ENCODE assay signal across 11 mouse cellular contexts in genomic region chr6:70713118-70713517, GRCm38 (mm10).
DNase-seq lines count a peak whose midpoint lies in the region; ATAC-seq and TF ChIP-seq lines count a peak whose summit lies in the region.
"Had no signal": no experiment of that assay in that cellular context is flagged by ENCODE, and none has a peak within 500 bp of the region (broad histone marks: within the 10 kb centered on the region; RNA-seq: fewer than 3 reads in every experiment).

No protein-coding gene starts in this region.

- TF ChIP-seq EP300 in liver, postnatal 0 days (IDR thresholded peaks at IDR 0.05; ENCODE audit: low read depth), result no peak

- H3K9ac ChIP-seq in embryonic facial prominence, embryonic 11.5 days (replicated peaks; ENCODE audit: low read length), result no peak overlapping the region
- no peak overlapping the region for H3K9ac ChIP-seq in liver, postnatal 0 days (replicated peaks)
- H3K9ac ChIP-seq: embryonic facial prominence, embryonic 12.5 days; heart, embryonic 13.5 days; limb, embryonic 15.5 days had no signal

- peak; percentile 17; the same call in 1 of the 2 replicates for ATAC-seq in embryonic facial prominence, embryonic 11.5 days (replicated peaks; ENCODE audit: insufficient number of reproducible peaks, low FRiP score, low TSS enrichment, low read depth)
- no peak for ATAC-seq in liver, postnatal 0 days
- peak; percentile 40; the same call in 1 of the 2 replicates for ATAC-seq in neutrophil, adult 5-6 weeks (ENCODE audit: extremely low read depth, insufficient number of reproducible peaks, low FRiP score, poor library complexity, severe bottlenecking)

- no peaks in the 10 kb centered on the region for H3K4me1 ChIP-seq in embryonic facial prominence, embryonic 11.5 days (ENCODE audit: control insufficient read depth, insufficient read depth, low read length)
- H3K4me1 ChIP-seq in embryonic facial prominence, embryonic 10.5 days, result no peaks in the 10 kb centered on the region
- 0 out of 2 replicates have a peak, but pooled peaks cover 2% of the 10 kb centered on the region for H3K4me1 ChIP-seq in liver, postnatal 0 days (ENCODE audit: insufficient read depth)
- H3K4me1 ChIP-seq in cortical plate, adult 2 months (ENCODE audit: control insufficient read depth, insufficient read depth, low read length), result no peaks in the 10 kb centered on the region
- H3K4me1 ChIP-seq in heart, embryonic 10.5 days, result no peaks in the 10 kb centered on the region; the same call in 1 of the 2 replicates
- H3K4me1 ChIP-seq: embryonic facial prominence, embryonic 12.5 days; limb, embryonic 15.5 days had no signal

- peak; percentile 73 for TF ChIP-seq CTCF in liver, postnatal 0 days (IDR thresholded peaks at IDR 0.05; ENCODE audit: low read depth)
- 0 out of 2 replicates have a peak, but pooled peaks have one; percentile 21 for TF ChIP-seq CTCF in cortical plate, adult 2 months (IDR thresholded peaks at IDR 0.05; ENCODE audit: extremely low read depth, insufficient read depth, low read length)

- no peak overlapping the region for H3K27ac ChIP-seq in embryonic facial prominence, embryonic 11.5 days (replicated peaks; ENCODE audit: low read depth, low read length)
- H3K27ac ChIP-seq in embryonic facial prominence, embryonic 10.5 days (replicated peaks), result no peak overlapping the region
- no peak overlapping the region for H3K27ac ChIP-seq in liver, postnatal 0 days (ENCODE audit: low read depth)
- no peak overlapping the region for H3K27ac ChIP-seq in cortical plate, adult 2 months (ENCODE audit: insufficient read depth, low read length)
- H3K27ac ChIP-seq in heart, embryonic 10.5 days, result no peak overlapping the region
- H3K27ac ChIP-seq: embryonic facial prominence, embryonic 12.5 days; heart, embryonic 13.5 days; limb, embryonic 15.5 days had no signal

- H3K27me3 ChIP-seq in embryonic facial prominence, embryonic 11.5 days (ENCODE audit: control insufficient read depth, insufficient read depth, low read length), result no peaks in the 10 kb centered on the region
- no peaks in the 10 kb centered on the region for H3K27me3 ChIP-seq in embryonic facial prominence, embryonic 10.5 days (replicated peaks; ENCODE audit: low read depth, poor library complexity, severe bottlenecking)
- no peaks in the 10 kb centered on the region for H3K27me3 ChIP-seq in liver, postnatal 0 days (ENCODE audit: insufficient read depth, low read length)
- no peaks in the 10 kb centered on the region for H3K27me3 ChIP-seq in heart, embryonic 10.5 days (ENCODE audit: insufficient read depth, poor library complexity, severe bottlenecking)
- H3K27me3 ChIP-seq: embryonic facial prominence, embryonic 12.5 days; heart, embryonic 13.5 days; limb, embryonic 15.5 days had no signal

- DNase-seq in embryonic facial prominence, embryonic 11.5 days (ENCODE audit: low spot score), result peak; percentile 60
- no peak for DNase-seq in embryonic facial prominence, embryonic 10.5 days (ENCODE audit: low spot score)
- no peak for DNase-seq in liver, postnatal 0 days
- DNase-seq in liver, result no peak
- no peak for DNase-seq in urinary bladder, postnatal 10 days (ENCODE audit: low spot score)
- no peak for DNase-seq in heart, embryonic 10.5 days (ENCODE audit: low spot score)

- TF ChIP-seq POLR2A in cortical plate, adult 2 months (IDR thresholded peaks at IDR 0.05; ENCODE audit: extremely low read depth, insufficient read depth, low read length), result no peak

- WGBS in embryonic facial prominence, embryonic 11.5 days, result 43% methylated on average over 7 of the region's 7 CpGs
- WGBS in embryonic facial prominence, embryonic 10.5 days, result 38% methylated on average over 7 of the region's 7 CpGs
- WGBS in liver, postnatal 0 days (ENCODE audit: insufficient replicate concordance), result 38% methylated on average over 7 of the region's 7 CpGs
- 27% methylated on average over 7 of the region's 7 CpGs for WGBS in heart, embryonic 10.5 days

- no peaks in the 10 kb centered on the region for H3K36me3 ChIP-seq in embryonic facial prominence, embryonic 11.5 days (replicated peaks; ENCODE audit: control insufficient read depth, insufficient read depth, low read depth, low read length)
- H3K36me3 ChIP-seq in embryonic facial prominence, embryonic 10.5 days (replicated peaks), result no peaks in the 10 kb centered on the region
- H3K36me3 ChIP-seq in liver, postnatal 0 days (replicated peaks; ENCODE audit: insufficient read depth, low read length), result no peaks in the 10 kb centered on the region
- H3K36me3 ChIP-seq in heart, embryonic 10.5 days, result no peaks in the 10 kb centered on the region
- H3K36me3 ChIP-seq: embryonic facial prominence, embryonic 12.5 days; heart, embryonic 13.5 days; limb, embryonic 15.5 days had no signal

- no peak overlapping the region for H3K4me2 ChIP-seq in embryonic facial prominence, embryonic 11.5 days (ENCODE audit: low read depth, low read length)
- no peak overlapping the region for H3K4me2 ChIP-seq in liver, postnatal 0 days (ENCODE audit: low read depth, low read length)
- H3K4me2 ChIP-seq: embryonic facial prominence, embryonic 12.5 days; heart, embryonic 13.5 days; limb, embryonic 15.5 days had no signal

- no peaks in the 10 kb centered on the region for H3K9me3 ChIP-seq in embryonic facial prominence, embryonic 11.5 days (replicated peaks; ENCODE audit: control insufficient read depth, low read length)
- H3K9me3 ChIP-seq in embryonic facial prominence, embryonic 10.5 days, result no peaks in the 10 kb centered on the region
- H3K9me3 ChIP-seq in liver, postnatal 0 days (ENCODE audit: low read length), result no peaks in the 10 kb centered on the region
- H3K9me3 ChIP-seq in heart, embryonic 10.5 days, result no peaks in the 10 kb centered on the region
- H3K9me3 ChIP-seq: embryonic facial prominence, embryonic 12.5 days; heart, embryonic 13.5 days; limb, embryonic 15.5 days had no signal

- no peak overlapping the region for H3K4me3 ChIP-seq in embryonic facial prominence, embryonic 11.5 days (ENCODE audit: low read depth, low read length)
- no peak overlapping the region for H3K4me3 ChIP-seq in embryonic facial prominence, embryonic 10.5 days
- H3K4me3 ChIP-seq in liver, postnatal 0 days (ENCODE audit: low read depth, low read length), result no peak overlapping the region
- no peak overlapping the region for H3K4me3 ChIP-seq in cortical plate, adult 2 months (ENCODE audit: insufficient read depth, low read length)
- H3K4me3 ChIP-seq in heart, embryonic 10.5 days, result no peak overlapping the region
- H3K4me3 ChIP-seq: embryonic facial prominence, embryonic 12.5 days; heart, embryonic 13.5 days; limb, embryonic 15.5 days had no signal
